Mouse (Mus musculus): ENCODE measurements around the gene Vmp1. TPM values are rescaled to one million over a fixed set of nuclear protein-coding genes. Genes with fewer than 3 reads are reported as not detected.

Vmp1 gene
- polyA plus RNA-seq, 1 experiment = 101 TPM

DNA sequence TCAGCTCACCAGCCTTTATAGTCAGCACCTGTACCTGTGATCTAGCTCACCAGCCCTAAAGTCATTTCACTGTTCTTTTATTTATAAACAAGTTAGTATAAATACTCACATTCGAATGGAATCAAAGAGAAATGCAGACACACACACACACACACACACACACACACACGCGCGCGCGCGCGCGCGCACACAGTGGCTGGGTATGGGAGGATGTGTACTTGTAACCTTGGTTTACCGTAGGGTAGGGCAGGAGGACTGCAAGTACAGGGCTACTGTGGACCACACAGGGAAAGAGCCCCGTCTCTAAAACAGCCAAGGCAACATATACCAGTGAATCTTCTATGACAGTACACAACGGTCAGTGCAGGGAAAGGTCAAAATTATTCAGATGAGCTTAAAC, 62.5 kb downstream of the Vmp1 start:
- no peak for TF ChIP-seq POLR2A (IDR thresholded peaks at IDR 0.05; ENCODE audit: insufficient read depth, low read length)
- no peak for TF ChIP-seq CTCF (IDR thresholded peaks at IDR 0.05; ENCODE audit: low read depth, low read length)
- TF ChIP-seq EP300 (IDR thresholded peaks at IDR 0.05; ENCODE audit: insufficient read depth, low read depth, low read length) = no peak
- H3K9ac ChIP-seq (ENCODE audit: low read depth, poor library complexity, severe bottlenecking) = no peak overlapping the region
- no peak overlapping the region for H3K4me3 ChIP-seq (ENCODE audit: low read depth, low read length)
- H3K27ac ChIP-seq (ENCODE audit: insufficient read depth, low read length) = no peak overlapping the region
- no peaks in the 10 kb centered on the region for H3K27me3 ChIP-seq (ENCODE audit: control insufficient read depth, insufficient read depth, low read length, poor library complexity, severe bottlenecking)
- H3K36me3 ChIP-seq (ENCODE audit: control insufficient read depth, insufficient read depth, low read length, poor library complexity, severe bottlenecking) = no peaks in the 10 kb centered on the region; the same call in 1 of the 2 replicates
- peaks cover 2% of the 10 kb centered on the region for H3K4me1 ChIP-seq (ENCODE audit: control insufficient read depth, insufficient read depth, low read length)
- H3K9me3 ChIP-seq (replicated peaks; ENCODE audit: control insufficient read depth, insufficient read depth, low read length, poor library complexity, severe bottlenecking) = no peaks in the 10 kb centered on the region

DNA sequence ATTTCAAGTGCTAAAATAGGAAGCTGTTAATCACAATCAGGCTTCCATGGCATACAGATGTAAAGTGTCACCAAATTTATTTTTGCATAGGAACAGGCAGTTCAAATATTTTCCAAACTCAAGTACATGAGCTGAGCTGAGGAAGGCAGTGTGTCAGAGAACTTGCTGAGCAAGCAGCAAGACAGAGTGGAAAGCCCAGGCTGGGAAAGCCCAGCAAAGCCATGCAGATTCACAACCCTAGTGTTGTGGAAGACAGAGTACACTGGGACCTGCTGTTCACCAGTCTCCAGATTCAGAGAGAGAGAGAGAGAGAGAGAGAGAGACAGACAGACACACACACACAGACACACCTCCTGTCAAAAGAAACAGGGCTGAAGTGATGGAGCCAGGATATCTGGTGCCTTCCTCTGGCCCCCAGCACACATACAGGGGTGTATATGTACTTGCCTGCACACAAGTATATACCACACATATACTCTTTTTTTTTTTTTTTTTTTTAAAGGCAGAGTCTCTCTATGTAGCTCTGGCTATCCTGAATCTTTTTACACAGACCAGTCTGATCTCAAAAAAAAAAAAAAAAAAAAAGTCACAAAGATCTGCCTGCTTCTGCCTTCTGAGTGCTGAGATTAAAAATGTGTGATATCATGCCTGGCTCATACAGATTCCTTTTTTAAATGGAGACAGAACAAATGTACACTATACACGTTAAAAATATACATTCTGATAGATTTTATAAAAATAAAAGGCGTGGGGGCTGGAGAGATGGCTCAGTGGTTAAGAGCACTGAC, 64.9 kb downstream of the Vmp1 start:
- no peak overlapping the region for H3K9ac ChIP-seq (ENCODE audit: low read depth, poor library complexity, severe bottlenecking)
- H3K27me3 ChIP-seq (ENCODE audit: control insufficient read depth, insufficient read depth, low read length, poor library complexity, severe bottlenecking) = no peaks in the 10 kb centered on the region
- no peak overlapping the region for H3K27ac ChIP-seq (ENCODE audit: insufficient read depth, low read length)
- H3K36me3 ChIP-seq (ENCODE audit: control insufficient read depth, insufficient read depth, low read length, poor library complexity, severe bottlenecking) = no peaks in the 10 kb centered on the region; the same call in 1 of the 2 replicates
- H3K4me3 ChIP-seq (ENCODE audit: low read depth, low read length) = no peak overlapping the region
- no peaks in the 10 kb centered on the region for H3K9me3 ChIP-seq (replicated peaks; ENCODE audit: control insufficient read depth, insufficient read depth, low read length, poor library complexity, severe bottlenecking)
- TF ChIP-seq POLR2A (IDR thresholded peaks at IDR 0.05; ENCODE audit: insufficient read depth, low read length) (no peak), EP300 (IDR thresholded peaks at IDR 0.05; ENCODE audit: insufficient read depth, low read depth, low read length) (no peak), CTCF (IDR thresholded peaks at IDR 0.05; ENCODE audit: low read depth, low read length) (no peak)
- H3K4me1 ChIP-seq (ENCODE audit: control insufficient read depth, insufficient read depth, low read length) = peaks cover 2% of the 10 kb centered on the region

DNA sequence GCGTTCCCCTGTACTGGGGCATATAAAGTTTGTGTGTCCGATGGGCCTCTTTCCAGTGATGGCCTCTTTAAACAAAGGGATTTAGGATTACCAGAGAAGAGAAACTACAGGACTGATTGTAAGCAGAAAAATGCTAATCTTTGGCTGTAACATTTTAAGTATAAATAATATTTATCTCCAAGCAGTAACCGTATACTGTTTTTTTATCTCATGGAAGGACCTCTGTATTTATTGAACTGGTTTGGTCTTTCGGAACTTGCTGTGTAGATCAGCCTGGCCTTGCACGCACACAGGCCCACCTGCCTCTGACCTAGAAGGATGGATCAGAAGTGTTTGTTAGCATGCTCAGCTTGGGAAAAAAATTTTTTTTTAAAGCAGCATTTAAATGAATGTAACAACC, 69.0 kb downstream of the Vmp1 start:
- Histone ChIP-seq H3K36me3 (ENCODE audit: control insufficient read depth, insufficient read depth, low read length, poor library complexity, severe bottlenecking) (no peaks in the 10 kb centered on the region), H3K9me3 (replicated peaks; ENCODE audit: control insufficient read depth, insufficient read depth, low read length, poor library complexity, severe bottlenecking) (no peaks in the 10 kb centered on the region), H3K9ac (ENCODE audit: low read depth, poor library complexity, severe bottlenecking) (no peak overlapping the region), H3K4me1 (ENCODE audit: control insufficient read depth, insufficient read depth, low read length) (no peaks in the 10 kb centered on the region), H3K4me3 (ENCODE audit: low read depth, low read length) (no peak overlapping the region), H3K27me3 (ENCODE audit: control insufficient read depth, insufficient read depth, low read length, poor library complexity, severe bottlenecking) (no peaks in the 10 kb centered on the region), H3K27ac (ENCODE audit: insufficient read depth, low read length) (no peak overlapping the region)
- TF ChIP-seq CTCF (IDR thresholded peaks at IDR 0.05; ENCODE audit: low read depth, low read length) = no peak
- TF ChIP-seq EP300 (IDR thresholded peaks at IDR 0.05; ENCODE audit: insufficient read depth, low read depth, low read length) = no peak
- no peak for TF ChIP-seq POLR2A (IDR thresholded peaks at IDR 0.05; ENCODE audit: insufficient read depth, low read length)

DNA sequence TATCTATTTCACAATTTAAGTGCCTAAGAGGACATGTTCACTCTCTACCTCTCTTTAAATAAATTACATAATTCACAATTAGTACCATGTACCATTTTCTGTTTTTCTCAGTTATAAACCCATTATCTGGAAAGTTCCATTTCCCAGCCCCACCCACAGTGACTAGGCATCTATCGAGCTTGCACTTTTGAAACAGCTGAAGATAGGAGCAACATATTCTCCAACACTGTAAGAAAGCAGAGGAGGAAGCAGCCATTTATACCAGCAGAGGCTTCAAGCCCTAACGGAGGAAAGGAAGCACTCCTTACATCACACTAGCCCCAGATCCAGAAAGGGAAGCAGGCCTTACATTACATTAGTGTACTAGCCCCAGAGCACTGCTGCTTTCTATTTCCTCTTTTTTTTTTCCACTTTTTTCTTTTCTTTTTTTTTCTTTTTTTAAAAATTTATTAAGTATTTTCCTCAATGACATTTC, 69.5 kb downstream of the Vmp1 start:
- H3K36me3 ChIP-seq (ENCODE audit: control insufficient read depth, insufficient read depth, low read length, poor library complexity, severe bottlenecking) = no peaks in the 10 kb centered on the region
- no peak overlapping the region for H3K27ac ChIP-seq (ENCODE audit: insufficient read depth, low read length)
- H3K9me3 ChIP-seq (replicated peaks; ENCODE audit: control insufficient read depth, insufficient read depth, low read length, poor library complexity, severe bottlenecking) = no peaks in the 10 kb centered on the region
- no peak for TF ChIP-seq POLR2A (IDR thresholded peaks at IDR 0.05; ENCODE audit: insufficient read depth, low read length)
- TF ChIP-seq CTCF (IDR thresholded peaks at IDR 0.05; ENCODE audit: low read depth, low read length) = no peak
- no peak for TF ChIP-seq EP300 (IDR thresholded peaks at IDR 0.05; ENCODE audit: insufficient read depth, low read depth, low read length)
- H3K9ac ChIP-seq (ENCODE audit: low read depth, poor library complexity, severe bottlenecking) = no peak overlapping the region
- H3K27me3 ChIP-seq (ENCODE audit: control insufficient read depth, insufficient read depth, low read length, poor library complexity, severe bottlenecking) = no peaks in the 10 kb centered on the region
- H3K4me3 ChIP-seq (ENCODE audit: low read depth, low read length) = no peak overlapping the region
- no peaks in the 10 kb centered on the region for H3K4me1 ChIP-seq (ENCODE audit: control insufficient read depth, insufficient read depth, low read length)

DNA sequence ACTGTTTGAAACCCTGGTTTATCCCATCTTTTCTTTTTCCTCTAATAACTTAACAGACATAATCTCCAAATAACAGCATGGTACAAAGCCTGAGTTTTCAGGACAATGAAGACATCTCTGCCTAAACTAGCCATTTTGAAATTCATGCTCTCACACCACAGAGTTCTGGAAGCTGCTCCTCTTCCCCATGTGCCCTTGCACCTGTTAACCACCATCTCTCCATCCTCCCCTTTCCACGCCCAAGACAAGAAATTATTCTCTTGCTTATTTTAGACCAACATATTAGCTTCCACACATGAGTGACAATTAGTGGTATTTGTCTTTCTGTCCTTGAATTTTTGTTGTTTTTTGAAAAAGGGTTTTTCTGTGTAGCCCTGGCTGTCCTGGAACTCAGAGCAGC, 71.6 kb downstream of the Vmp1 start:
- Histone ChIP-seq H3K9ac (ENCODE audit: low read depth, poor library complexity, severe bottlenecking) (no peak overlapping the region), H3K4me3 (ENCODE audit: low read depth, low read length) (no peak overlapping the region), H3K9me3 (replicated peaks; ENCODE audit: control insufficient read depth, insufficient read depth, low read length, poor library complexity, severe bottlenecking) (no peaks in the 10 kb centered on the region), H3K36me3 (ENCODE audit: control insufficient read depth, insufficient read depth, low read length, poor library complexity, severe bottlenecking) (no peaks in the 10 kb centered on the region), H3K27ac (ENCODE audit: insufficient read depth, low read length) (no peak overlapping the region), H3K4me1 (ENCODE audit: control insufficient read depth, insufficient read depth, low read length) (no peaks in the 10 kb centered on the region), H3K27me3 (ENCODE audit: control insufficient read depth, insufficient read depth, low read length, poor library complexity, severe bottlenecking) (no peaks in the 10 kb centered on the region)
- TF ChIP-seq EP300 (IDR thresholded peaks at IDR 0.05; ENCODE audit: insufficient read depth, low read depth, low read length) (no peak), CTCF (IDR thresholded peaks at IDR 0.05; ENCODE audit: low read depth, low read length) (no peak), POLR2A (IDR thresholded peaks at IDR 0.05; ENCODE audit: insufficient read depth, low read length) (no peak)

DNA sequence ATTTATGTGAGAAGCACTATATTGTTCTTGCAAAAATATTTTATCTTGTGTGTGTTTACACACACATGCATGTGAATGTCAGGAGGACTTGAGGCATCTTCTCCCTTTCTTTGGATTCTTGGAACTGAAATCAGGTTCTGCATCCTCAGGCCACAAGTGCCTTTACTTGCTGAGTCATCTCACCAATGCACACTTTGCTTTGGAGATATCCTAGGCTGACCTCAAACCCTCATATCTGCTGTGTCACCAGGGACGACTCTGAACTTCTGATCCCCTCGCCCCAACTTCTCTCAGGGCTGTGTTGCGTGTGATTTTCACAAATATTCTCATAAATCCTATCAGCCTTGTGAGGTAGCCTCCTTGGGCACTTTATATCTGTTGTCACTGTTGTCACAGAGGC, 73.4 kb downstream of the Vmp1 start:
- no peak overlapping the region; the same call in 1 of the 2 replicates for H3K27ac ChIP-seq (ENCODE audit: insufficient read depth, low read length)
- no peaks in the 10 kb centered on the region for H3K4me1 ChIP-seq (ENCODE audit: control insufficient read depth, insufficient read depth, low read length)
- no peaks in the 10 kb centered on the region for H3K9me3 ChIP-seq (replicated peaks; ENCODE audit: control insufficient read depth, insufficient read depth, low read length, poor library complexity, severe bottlenecking)
- H3K27me3 ChIP-seq (ENCODE audit: control insufficient read depth, insufficient read depth, low read length, poor library complexity, severe bottlenecking) = no peaks in the 10 kb centered on the region
- no peaks in the 10 kb centered on the region for H3K36me3 ChIP-seq (ENCODE audit: control insufficient read depth, insufficient read depth, low read length, poor library complexity, severe bottlenecking)
- no peak overlapping the region for H3K9ac ChIP-seq (ENCODE audit: low read depth, poor library complexity, severe bottlenecking)
- TF ChIP-seq EP300 (IDR thresholded peaks at IDR 0.05; ENCODE audit: insufficient read depth, low read depth, low read length) = no peak
- no peak for TF ChIP-seq CTCF (IDR thresholded peaks at IDR 0.05; ENCODE audit: low read depth, low read length)
- no peak for TF ChIP-seq POLR2A (IDR thresholded peaks at IDR 0.05; ENCODE audit: insufficient read depth, low read length)
- no peak overlapping the region for H3K4me3 ChIP-seq (ENCODE audit: low read depth, low read length)

Measured in ES-Bruce4 (cell line).